Mouse (Mus musculus) midbrain, embryonic 13.5 days (tissue): ENCODE results near the gene Sh3pxd2a. TPM values are rescaled to one million over a fixed set of nuclear protein-coding genes. Genes with fewer than 3 reads are reported as not detected.
A peak's percentile ranks its signal among the peaks of the same experiment; 100 is the strongest.

Source experiments
- ATAC-seq: fragments of 200-750 bp; cut with Nextera tagmentation; 2 replicates; pipeline ENCODE4 v1.8.0; 2017; ENCODE audit warnings: mild to moderate bottlenecking, moderate TSS enrichment, moderate library complexity
- H3K27ac ChIP-seq: fragments of 300-500 bp; sonication (generic); 2 replicates; pipeline ENCODE4 v1.5.1; 2015; ENCODE audit warnings: inconsistent platforms, mild to moderate bottlenecking, moderate library complexity
- H3K27me3 ChIP-seq: fragments of 300-500 bp; sonication (generic); 2 replicates; pipeline ENCODE4 v1.6.1; 2015; ENCODE audit warnings: mild to moderate bottlenecking, inconsistent platforms
- H3K36me3 ChIP-seq: fragments of 300-500 bp; sonication (generic); 2 replicates; pipeline ENCODE4 v1.6.1; 2015; ENCODE audit warnings: mild to moderate bottlenecking, inconsistent platforms
- H3K4me1 ChIP-seq: fragments of 300-500 bp; sonication (generic); replicated peaks from 2 replicates; pipeline ENCODE4 v1.6.1; 2015; ENCODE audit warnings: inconsistent platforms
- H3K4me2 ChIP-seq: fragments of 300-500 bp; sonication (generic); replicated peaks from 2 replicates; pipeline ENCODE4 v1.6.1; 2015; ENCODE audit warnings: moderate library complexity, mild to moderate bottlenecking, inconsistent platforms
- H3K4me3 ChIP-seq: fragments of 300-500 bp; sonication (generic); replicated peaks from 2 replicates; pipeline ENCODE4 v1.5.1; 2015; ENCODE audit warnings: mild to moderate bottlenecking, inconsistent platforms
- H3K9ac ChIP-seq: fragments of 300-500 bp; sonication (generic); replicated peaks from 2 replicates; pipeline ENCODE4 v1.6.1; 2015; ENCODE audit warnings: mild to moderate bottlenecking, inconsistent platforms
- H3K9me3 ChIP-seq: fragments of 300-500 bp; sonication (generic); 2 replicates; pipeline ENCODE4 v1.6.1; 2016; ENCODE audit warnings: mild to moderate bottlenecking, inconsistent platforms
- WGBS: fragments of 180-500 bp; shearing (Covaris S2); methylation state at CpG from one replicate; pipeline ENCODE4 v1.1.7; 2015; 5-methylcytosine and 5-hydroxymethylcytosine counted together
- polyA plus RNA-seq: library from polyadenylated mRNA; unstranded; fragments of >200 nt; fragmentation: Nextera tagmentation; extraction: Ambion mirVana; gene quantifications from 2 replicates; pipeline ENCODE4 v1.2.1, GENCODE M21; 2015

Gene Sh3pxd2a
- polyA plus RNA-seq, 1 experiment from 2014 or later, result 2.2 TPM

- H3K4me2 ChIP-seq, result no peak overlapping the region
- WGBS, result 14% methylated on average over 10 of the region's 10 CpGs
- H3K4me3 ChIP-seq, result no peak overlapping the region
- peak; percentile 51 for ATAC-seq
- peak overlapping the region; percentile 35; the same call in 1 of the 2 replicates for H3K27ac ChIP-seq
- no peaks in the 10 kb centered on the region for H3K9me3 ChIP-seq
- no peaks in the 10 kb centered on the region for H3K27me3 ChIP-seq
- H3K36me3 ChIP-seq, result no peaks in the 10 kb centered on the region
- peaks cover 43% of the 10 kb centered on the region for H3K4me1 ChIP-seq
- H3K9ac ChIP-seq, result no peak overlapping the region
These were observed 133.4 kb downstream of the Sh3pxd2a start for GRCm38 (mm10) chr19:47330743-47331227.

DNA sequence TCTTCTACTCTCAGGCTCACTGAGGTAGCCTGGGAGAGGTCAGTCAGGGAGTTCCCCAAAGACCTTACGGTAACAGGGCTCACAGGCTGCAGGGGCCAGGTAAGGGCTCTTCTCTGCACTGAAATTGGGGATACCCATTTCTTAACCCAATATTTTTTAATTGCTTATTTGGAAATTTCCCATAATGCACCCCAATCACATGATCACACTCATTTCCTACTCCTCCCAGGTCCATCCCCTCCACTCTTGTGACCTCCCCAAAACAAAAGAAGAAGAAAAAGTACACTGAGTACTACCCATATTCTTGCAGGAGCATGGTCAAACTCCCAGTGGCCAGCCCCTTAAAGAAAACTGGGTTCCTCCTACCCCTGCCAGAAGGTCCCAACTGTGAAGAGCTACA, 135.1 kb downstream of the Sh3pxd2a start:
- Histone ChIP-seq H3K27ac (no peak overlapping the region), H3K27me3 (no peaks in the 10 kb centered on the region), H3K4me3 (no peak overlapping the region), H3K9ac (no peak overlapping the region), H3K36me3 (no peaks in the 10 kb centered on the region), H3K9me3 (no peaks in the 10 kb centered on the region), H3K4me1 (peaks cover 30% of the 10 kb centered on the region), H3K4me2 (no peak overlapping the region)
- 63% methylated on average over 1 of the region's 1 CpGs for WGBS
- no peak for ATAC-seq

GRCm38 (mm10) chr19:47327896-47328882, 136.0 kb downstream of the Sh3pxd2a start:
- no peak overlapping the region for H3K4me3 ChIP-seq
- H3K36me3 ChIP-seq, result no peaks in the 10 kb centered on the region
- H3K9ac ChIP-seq, result peak overlapping the region; percentile 10; the same call in 1 of the 2 replicates
- no peaks in the 10 kb centered on the region for H3K9me3 ChIP-seq
- no peak overlapping the region for H3K4me2 ChIP-seq
- 28% methylated on average over 11 of the region's 11 CpGs for WGBS
- ATAC-seq, result peak; percentile 41
- no peaks in the 10 kb centered on the region for H3K27me3 ChIP-seq
- peaks cover 35% of the 10 kb centered on the region for H3K4me1 ChIP-seq
- no peak overlapping the region for H3K27ac ChIP-seq

DNA sequence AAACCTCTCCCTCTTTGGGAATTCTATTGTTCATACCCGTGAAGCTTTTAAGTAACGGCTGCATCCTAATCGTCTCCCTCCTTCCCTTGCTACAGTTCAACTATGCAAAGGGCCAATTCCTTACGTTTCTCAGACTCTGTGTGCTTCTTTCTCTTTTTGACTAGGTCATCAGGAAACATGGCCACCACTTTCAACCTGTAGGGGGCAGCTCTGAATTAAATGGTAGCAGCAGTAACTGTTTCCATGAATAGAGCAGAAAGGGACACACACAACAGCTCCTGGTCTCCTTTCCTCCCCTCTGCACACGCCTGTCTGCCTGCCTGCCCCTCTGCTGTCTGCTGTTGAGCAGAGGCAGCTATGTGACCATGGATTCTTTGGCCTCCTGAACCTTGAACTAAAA, 138.3 kb downstream of the Sh3pxd2a start:
- no peak for ATAC-seq
- H3K27ac ChIP-seq, result no peak overlapping the region
- no peaks in the 10 kb centered on the region for H3K36me3 ChIP-seq
- H3K4me2 ChIP-seq, result no peak overlapping the region
- H3K4me1 ChIP-seq, result peaks cover 33% of the 10 kb centered on the region
- 34% methylated on average over 5 of the region's 5 CpGs for WGBS
- H3K27me3 ChIP-seq, result no peaks in the 10 kb centered on the region
- H3K9ac ChIP-seq, result no peak overlapping the region
- H3K9me3 ChIP-seq, result no peaks in the 10 kb centered on the region
- no peak overlapping the region for H3K4me3 ChIP-seq

DNA sequence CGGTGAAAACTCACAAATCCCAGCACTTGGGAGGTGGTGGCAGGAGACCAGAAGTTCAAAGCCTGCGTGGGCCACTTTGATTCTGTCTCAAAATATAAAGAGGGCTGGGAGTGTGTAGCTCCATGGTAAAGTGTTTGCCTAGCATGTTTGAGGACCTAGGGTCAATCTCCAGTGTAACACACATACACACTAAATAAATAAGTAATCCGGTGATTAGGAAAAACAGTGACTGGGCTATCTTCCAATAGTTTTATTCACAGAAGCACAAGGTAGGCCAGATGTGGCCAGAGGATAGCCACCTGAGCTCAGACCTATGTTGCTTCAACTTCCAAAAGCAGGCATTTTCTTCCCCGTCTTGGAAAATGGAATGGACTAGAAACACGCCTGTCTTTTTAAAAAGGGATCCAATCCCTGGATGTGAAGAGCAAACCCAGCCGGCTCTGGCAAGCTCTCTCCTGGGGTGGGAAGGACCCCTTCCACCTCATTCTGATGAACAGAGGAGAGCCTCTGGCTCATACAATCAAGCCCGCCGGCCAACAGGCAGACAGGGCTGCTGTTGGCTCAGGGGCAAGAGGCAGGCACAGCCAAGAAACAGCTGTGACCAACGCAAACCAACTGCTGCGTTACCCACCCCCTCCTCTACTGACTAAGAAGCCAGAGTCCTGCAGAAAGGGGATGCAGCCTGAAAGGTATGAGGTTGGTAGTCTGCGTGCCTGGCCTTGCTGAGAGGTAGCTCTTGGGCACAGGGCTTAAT, 140.9 kb downstream of the Sh3pxd2a start:
- no peak overlapping the region for H3K4me2 ChIP-seq
- no peak for ATAC-seq
- H3K4me1 ChIP-seq, result peaks cover 32% of the 10 kb centered on the region
- H3K36me3 ChIP-seq, result no peaks in the 10 kb centered on the region
- no peak overlapping the region for H3K9ac ChIP-seq
- WGBS, result 73% methylated on average over 11 of the region's 11 CpGs
- H3K4me3 ChIP-seq, result no peak overlapping the region
- H3K27me3 ChIP-seq, result no peaks in the 10 kb centered on the region
- no peak overlapping the region for H3K27ac ChIP-seq
- no peaks in the 10 kb centered on the region for H3K9me3 ChIP-seq

DNA sequence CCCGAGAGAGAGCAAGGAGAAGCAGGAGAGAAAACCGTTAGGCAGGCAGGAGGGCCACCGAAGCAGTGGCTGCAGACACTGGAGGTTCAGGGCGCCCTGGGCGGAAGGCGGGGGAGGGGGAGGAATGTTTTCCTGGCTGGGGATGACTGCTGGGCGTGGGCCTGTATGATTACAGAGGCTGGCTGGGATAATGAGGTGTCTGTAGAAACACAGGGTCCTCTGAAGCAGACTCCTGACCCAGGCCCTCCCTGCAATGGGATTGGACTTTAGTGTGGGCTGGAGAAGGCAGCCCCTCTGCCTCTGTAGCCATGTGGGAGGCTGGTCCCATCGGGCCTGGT, 143.9 kb downstream of the Sh3pxd2a start:
- peaks cover 40% of the 10 kb centered on the region for H3K4me1 ChIP-seq
- H3K27me3 ChIP-seq, result peaks cover 3% of the 10 kb centered on the region; the same call in 1 of the 2 replicates
- no peaks in the 10 kb centered on the region for H3K36me3 ChIP-seq
- no peak; the same call in 1 of the 2 replicates for ATAC-seq
- no peak overlapping the region for H3K4me3 ChIP-seq
- no peaks in the 10 kb centered on the region for H3K9me3 ChIP-seq
- WGBS, result 31% methylated on average over 8 of the region's 8 CpGs
- H3K27ac ChIP-seq, result no peak overlapping the region
- no peak overlapping the region for H3K4me2 ChIP-seq
- peak overlapping the region; percentile 15; the same call in 1 of the 2 replicates for H3K9ac ChIP-seq

GRCm38 (mm10) chr19:47319521-47320330, 144.5 kb downstream of the Sh3pxd2a start:
- Histone ChIP-seq H3K27me3 (peaks cover 8% of the 10 kb centered on the region; the same call in 1 of the 2 replicates), H3K4me1 (peaks cover 45% of the 10 kb centered on the region), H3K4me2 (no peak overlapping the region), H3K27ac (no peak overlapping the region), H3K9ac (peak overlapping the region; percentile 15; the same call in 1 of the 2 replicates), H3K36me3 (no peaks in the 10 kb centered on the region), H3K9me3 (no peaks in the 10 kb centered on the region), H3K4me3 (no peak overlapping the region)
- ATAC-seq, result 0 out of 2 replicates have a peak, but pooled peaks have one; percentile 31
- 64% methylated on average over 10 of the region's 10 CpGs for WGBS

GRCm38 (mm10) chr19:47319061-47319460, 145.1 kb downstream of the Sh3pxd2a start:
- WGBS, result 88% methylated on average over 8 of the region's 8 CpGs
- Histone ChIP-seq H3K4me1 (peaks cover 52% of the 10 kb centered on the region), H3K9me3 (no peaks in the 10 kb centered on the region), H3K36me3 (no peaks in the 10 kb centered on the region), H3K9ac (no peak overlapping the region), H3K27me3 (peaks cover 8% of the 10 kb centered on the region; the same call in 1 of the 2 replicates), H3K27ac (no peak overlapping the region), H3K4me3 (no peak overlapping the region), H3K4me2 (no peak overlapping the region)
- ATAC-seq, result no peak

GRCm38 (mm10) chr19:47317063-47317938, 146.9 kb downstream of the Sh3pxd2a start:
- Histone ChIP-seq H3K27ac (no peak overlapping the region), H3K4me1 (peaks cover 58% of the 10 kb centered on the region), H3K36me3 (no peaks in the 10 kb centered on the region), H3K9me3 (no peaks in the 10 kb centered on the region), H3K9ac (no peak overlapping the region), H3K27me3 (peaks cover 8% of the 10 kb centered on the region; the same call in 1 of the 2 replicates), H3K4me2 (no peak overlapping the region), H3K4me3 (no peak overlapping the region)
- peak; percentile 35 for ATAC-seq
- WGBS, result 67% methylated on average over 15 of the region's 15 CpGs

- Histone ChIP-seq H3K27me3 (peaks cover 8% of the 10 kb centered on the region; the same call in 1 of the 2 replicates), H3K9ac (no peak overlapping the region), H3K27ac (no peak overlapping the region), H3K4me2 (no peak overlapping the region), H3K4me3 (no peak overlapping the region), H3K4me1 (peaks cover 58% of the 10 kb centered on the region), H3K36me3 (no peaks in the 10 kb centered on the region), H3K9me3 (no peaks in the 10 kb centered on the region)
- no peak for ATAC-seq
- 75% methylated on average over 19 of the region's 19 CpGs for WGBS
These were observed 147.7 kb downstream of the Sh3pxd2a start for GRCm38 (mm10) chr19:47316288-47317062.
